Mouse (Mus musculus): ENCODE results near the gene Pcbp4. TPM values are rescaled to one million over a fixed set of nuclear protein-coding genes. Genes with fewer than 3 reads are reported as not detected.
A peak's percentile ranks its signal among the peaks of the same experiment; 100 is the strongest.

Pcbp4 gene
- 118 and 140 TPM in 2 replicates for polyA plus RNA-seq (2015; fragmentation: Nextera tagmentation; extraction: Ambion mirVana)

DNA sequence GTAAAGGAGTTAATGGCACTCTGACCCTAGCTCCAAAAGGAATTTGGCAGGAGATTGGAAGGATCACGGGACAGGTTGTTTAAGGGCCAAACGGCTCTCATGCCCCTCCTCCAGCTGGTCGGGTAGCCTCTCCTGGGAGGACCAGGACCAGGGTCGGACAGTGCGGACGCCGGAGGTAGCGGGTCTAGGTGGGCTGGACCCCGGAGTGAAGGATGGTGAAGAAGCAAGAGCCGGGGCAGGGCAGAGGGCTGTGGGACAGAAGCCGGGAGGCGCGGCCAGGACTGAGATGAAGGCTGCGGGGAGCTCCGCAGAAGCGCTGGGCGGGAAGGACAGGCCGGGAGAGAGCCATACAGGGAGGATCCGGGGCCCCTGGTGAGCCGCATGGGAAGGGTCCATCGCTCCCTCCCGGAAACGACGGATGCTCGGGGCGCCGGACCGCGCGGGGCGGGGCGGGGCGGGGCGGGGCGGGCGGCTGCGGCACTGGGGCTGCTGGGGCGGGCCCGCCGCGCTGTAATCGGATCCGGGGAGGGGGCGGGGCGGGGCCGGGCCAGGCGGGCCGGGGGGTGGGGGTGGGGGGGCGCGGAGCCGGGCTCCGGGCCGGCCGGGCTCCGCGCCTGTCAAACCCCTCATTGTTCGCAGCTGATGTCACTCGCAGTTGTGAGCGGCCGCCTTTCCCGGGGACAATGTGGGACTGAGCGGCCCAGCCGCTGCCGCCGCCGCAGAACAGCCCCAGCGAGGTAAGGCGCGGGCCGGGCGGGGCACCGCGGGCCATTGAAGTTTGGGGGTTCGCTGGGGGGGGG, at the start of gene Pcbp4:
Pcbp4 (plus strand) TSS at position 21 of the 800 bp plus-strand sequence.
- Histone ChIP-seq H3K4me2 (peak within 1 kb of the TSS; percentile 97), H3K36me3 (no peaks in the 10 kb centered on the region), H3K27me3 (no peaks in the 10 kb centered on the region), H3K4me3 (replicated peaks) (peak within 1 kb of the TSS; percentile 82), H3K9me3 (replicated peaks) (no peaks in the 10 kb centered on the region), H3K9ac (peak within 1 kb of the TSS; percentile 85), H3K27ac (peak within 1 kb of the TSS; percentile 98), H3K4me1 (peaks cover 92% of the 10 kb centered on the region)
- WGBS, result under 1% methylated on average over 43 of the region's 74 CpGs
- ATAC-seq (replicated peaks; ENCODE audit: low FRiP score), result peak; percentile 63

DNA sequence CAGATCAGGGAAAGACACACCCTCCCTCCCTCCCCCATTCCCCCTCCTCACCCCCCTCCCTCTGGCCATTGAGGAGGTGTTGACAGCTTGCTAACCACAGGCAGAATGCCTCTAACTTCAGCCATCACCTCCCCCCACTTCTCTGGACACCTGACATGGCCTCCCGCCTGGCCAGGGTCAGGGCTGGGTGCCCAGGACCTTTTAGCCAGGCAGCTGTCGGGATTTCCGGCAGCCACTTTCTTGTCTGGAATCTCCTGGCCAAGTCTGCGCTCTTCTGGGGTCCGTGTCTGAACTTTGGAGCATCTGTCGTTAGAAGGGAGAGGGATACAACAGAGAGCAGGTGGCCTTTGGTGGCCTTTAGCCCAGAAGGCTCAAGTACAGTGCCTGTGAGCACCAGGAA, 47.8 kb upstream of the Pcbp4 start:
- Histone ChIP-seq H3K4me1 (peaks cover 34% of the 10 kb centered on the region), H3K27me3 (no peaks in the 10 kb centered on the region), H3K4me3 (replicated peaks) (no peak overlapping the region), H3K9ac (no peak overlapping the region), H3K4me2 (no peak overlapping the region), H3K27ac (peak overlapping the region; percentile 1; the same call in 1 of the 2 replicates), H3K9me3 (replicated peaks) (no peaks in the 10 kb centered on the region), H3K36me3 (no peaks in the 10 kb centered on the region)
- WGBS, result 18% methylated on average over 6 of the region's 6 CpGs
- ATAC-seq (replicated peaks; ENCODE audit: low FRiP score), result peak; percentile 29; the same call in 1 of the 2 replicates

DNA sequence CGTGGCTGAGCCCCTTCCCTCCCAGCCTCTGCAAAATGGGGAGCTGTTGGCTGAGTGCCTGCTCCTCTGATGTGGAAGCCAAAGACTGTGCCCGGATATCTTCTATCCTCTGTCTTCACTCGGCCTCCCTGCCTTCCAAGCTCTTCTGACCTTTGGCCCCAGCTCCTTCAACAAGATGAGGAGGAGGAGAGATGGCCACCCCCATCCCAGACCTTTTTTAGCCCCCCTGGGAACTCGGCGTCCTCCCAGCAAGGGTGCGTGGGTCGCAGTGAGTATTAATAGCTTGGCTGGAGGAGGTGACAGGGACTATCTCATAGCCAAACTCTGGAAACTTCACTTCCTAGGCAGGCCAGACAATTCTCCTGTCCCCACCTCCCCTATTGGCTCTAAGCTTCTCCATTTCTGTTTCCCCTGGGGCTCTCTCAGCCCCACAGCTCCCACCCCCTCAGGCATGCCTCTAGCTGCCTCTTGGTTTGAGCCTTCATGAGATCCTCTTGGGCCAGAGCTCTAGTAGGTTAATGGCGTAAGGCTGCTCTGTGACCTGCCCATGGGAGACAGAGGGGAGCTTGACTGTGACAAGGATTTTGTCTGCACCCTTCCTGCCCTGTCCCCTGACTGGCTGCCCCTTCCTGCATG, 46.5 kb upstream of the Pcbp4 start:
- no peaks in the 10 kb centered on the region for H3K36me3 ChIP-seq
- peak overlapping the region; percentile 24; the same call in 1 of the 2 replicates for H3K27ac ChIP-seq
- no peak overlapping the region for H3K9ac ChIP-seq
- peaks cover 43% of the 10 kb centered on the region for H3K4me1 ChIP-seq
- peak; percentile 7; the same call in 1 of the 2 replicates for ATAC-seq (replicated peaks; ENCODE audit: low FRiP score)
- no peaks in the 10 kb centered on the region for H3K9me3 ChIP-seq (replicated peaks)
- no peak overlapping the region for H3K4me3 ChIP-seq (replicated peaks)
- no peak overlapping the region for H3K4me2 ChIP-seq
- WGBS, result 25% methylated on average over 8 of the region's 8 CpGs
- no peaks in the 10 kb centered on the region for H3K27me3 ChIP-seq

DNA sequence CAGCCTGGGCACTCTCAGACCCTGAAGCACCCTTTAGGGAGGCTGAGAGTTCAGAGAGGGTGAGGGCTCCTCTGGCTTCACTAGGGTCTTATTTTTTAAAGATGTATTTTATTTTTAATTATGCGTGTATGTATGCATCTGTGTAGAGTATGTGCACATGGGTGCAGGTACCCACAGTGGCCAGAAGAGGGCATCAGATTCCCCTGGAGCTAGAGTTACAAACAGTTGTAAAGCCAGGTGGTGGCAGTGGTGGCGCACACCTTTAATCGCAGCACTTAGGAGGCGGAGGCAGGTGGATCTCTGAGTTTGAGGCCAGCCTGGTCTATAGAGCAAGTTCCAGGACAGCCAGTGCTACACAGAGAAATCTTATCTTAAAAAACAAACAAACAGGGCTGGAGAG, 44.0 kb upstream of the Pcbp4 start:
- no peak overlapping the region for H3K4me3 ChIP-seq (replicated peaks)
- ATAC-seq (replicated peaks; ENCODE audit: low FRiP score), result no peak
- H3K9me3 ChIP-seq (replicated peaks), result no peaks in the 10 kb centered on the region
- WGBS, result 97% methylated on average over 4 of the region's 4 CpGs
- no peaks in the 10 kb centered on the region for H3K27me3 ChIP-seq
- H3K27ac ChIP-seq, result no peak overlapping the region
- no peak overlapping the region for H3K9ac ChIP-seq
- H3K4me1 ChIP-seq, result peaks cover 53% of the 10 kb centered on the region
- H3K4me2 ChIP-seq, result no peak overlapping the region
- H3K36me3 ChIP-seq, result no peaks in the 10 kb centered on the region

DNA sequence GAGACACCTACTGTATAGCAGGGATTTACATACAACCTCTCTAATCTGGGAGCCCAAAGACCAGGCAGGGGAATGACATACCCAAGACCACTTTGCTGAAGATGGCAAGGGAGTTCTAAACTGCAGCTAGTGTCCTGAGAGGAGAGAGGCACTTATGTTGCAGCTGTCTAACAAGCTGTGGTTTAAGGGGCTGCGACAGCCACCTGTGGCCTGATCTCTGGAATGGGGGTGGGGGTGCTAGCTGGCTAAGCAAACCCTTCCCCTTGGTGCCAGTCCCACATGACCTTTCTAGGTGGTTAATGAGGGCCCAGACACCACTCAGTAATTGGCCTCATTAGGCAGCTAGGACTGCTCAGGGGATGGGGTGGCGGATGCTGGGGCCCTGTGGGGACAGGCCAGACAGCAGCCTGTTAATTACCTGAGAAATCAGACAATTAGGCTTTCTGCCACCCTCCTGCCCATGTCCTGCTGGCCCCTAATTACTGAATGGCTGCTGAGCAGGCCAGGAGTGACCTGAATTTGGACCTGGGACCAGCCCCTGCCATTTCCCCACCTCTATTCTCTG, 42.9 kb upstream of the Pcbp4 start:
- no peak overlapping the region for H3K4me3 ChIP-seq (replicated peaks)
- H3K36me3 ChIP-seq, result no peaks in the 10 kb centered on the region
- H3K9me3 ChIP-seq (replicated peaks), result no peaks in the 10 kb centered on the region
- H3K4me1 ChIP-seq, result peaks cover 44% of the 10 kb centered on the region
- 84% methylated on average over 2 of the region's 2 CpGs for WGBS
- no peak for ATAC-seq (replicated peaks; ENCODE audit: low FRiP score)
- no peaks in the 10 kb centered on the region for H3K27me3 ChIP-seq
- H3K4me2 ChIP-seq, result no peak overlapping the region
- no peak overlapping the region for H3K27ac ChIP-seq
- no peak overlapping the region for H3K9ac ChIP-seq

DNA sequence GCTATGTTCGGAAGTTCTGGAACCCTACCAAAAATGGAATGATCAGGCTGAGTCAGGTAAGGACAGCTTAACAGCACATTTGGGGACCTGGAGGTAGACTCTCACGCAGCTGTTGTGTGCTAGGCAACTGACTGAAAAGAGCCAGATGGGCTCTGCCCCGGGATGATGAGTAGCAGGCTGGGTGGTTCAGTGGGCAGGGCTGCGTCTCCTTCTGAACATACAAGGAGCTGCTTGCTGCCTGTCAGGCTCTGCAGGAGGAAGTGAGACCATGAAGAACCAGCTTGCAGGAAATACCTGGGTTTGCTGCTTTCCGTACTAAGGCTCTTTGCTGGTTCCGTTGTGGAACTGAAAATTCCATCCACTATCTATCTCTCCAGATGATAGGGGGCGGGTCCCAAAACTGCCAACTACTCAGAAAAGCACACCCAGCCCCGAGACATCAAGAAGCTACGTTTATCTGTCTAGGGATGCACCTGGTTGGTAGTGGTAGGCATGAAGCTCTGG, 41.9 kb upstream of the Pcbp4 start:
- no peak overlapping the region for H3K27ac ChIP-seq
- no peak overlapping the region for H3K4me2 ChIP-seq
- no peaks in the 10 kb centered on the region for H3K36me3 ChIP-seq
- peaks cover 35% of the 10 kb centered on the region for H3K4me1 ChIP-seq
- H3K9ac ChIP-seq, result no peak overlapping the region
- 64% methylated on average over 9 of the region's 9 CpGs for WGBS
- no peaks in the 10 kb centered on the region for H3K27me3 ChIP-seq
- H3K4me3 ChIP-seq (replicated peaks), result no peak overlapping the region
- ATAC-seq (replicated peaks; ENCODE audit: low FRiP score), result no peak
- H3K9me3 ChIP-seq (replicated peaks), result no peaks in the 10 kb centered on the region

DNA sequence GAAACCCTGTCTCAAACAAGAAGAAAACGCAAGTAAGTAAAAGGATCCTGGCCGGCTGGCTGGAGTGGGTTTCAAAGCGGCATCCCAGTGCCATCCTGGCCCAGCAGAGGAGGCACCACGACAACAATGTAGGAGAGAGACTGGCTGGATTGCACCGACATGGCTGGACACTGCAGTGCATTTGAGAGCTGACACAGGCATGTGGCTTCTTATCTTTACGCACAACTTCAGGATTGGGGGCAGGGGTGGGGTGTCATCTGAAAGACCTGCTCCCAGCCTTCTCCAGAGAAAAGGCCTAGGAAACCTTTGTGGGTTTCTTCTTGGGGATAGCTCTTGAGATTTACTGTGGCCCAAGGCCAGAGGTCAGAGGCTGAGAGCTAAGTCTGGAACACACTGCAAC, 41.4 kb upstream of the Pcbp4 start:
- Histone ChIP-seq H3K4me1 (peaks cover 29% of the 10 kb centered on the region), H3K4me3 (replicated peaks) (no peak overlapping the region), H3K36me3 (no peaks in the 10 kb centered on the region), H3K27ac (no peak overlapping the region), H3K9ac (no peak overlapping the region), H3K27me3 (no peaks in the 10 kb centered on the region), H3K4me2 (no peak overlapping the region), H3K9me3 (replicated peaks) (no peaks in the 10 kb centered on the region)
- 47% methylated on average over 6 of the region's 6 CpGs for WGBS
- ATAC-seq (replicated peaks; ENCODE audit: low FRiP score), result peak; percentile 47; the same call in 1 of the 2 replicates

DNA sequence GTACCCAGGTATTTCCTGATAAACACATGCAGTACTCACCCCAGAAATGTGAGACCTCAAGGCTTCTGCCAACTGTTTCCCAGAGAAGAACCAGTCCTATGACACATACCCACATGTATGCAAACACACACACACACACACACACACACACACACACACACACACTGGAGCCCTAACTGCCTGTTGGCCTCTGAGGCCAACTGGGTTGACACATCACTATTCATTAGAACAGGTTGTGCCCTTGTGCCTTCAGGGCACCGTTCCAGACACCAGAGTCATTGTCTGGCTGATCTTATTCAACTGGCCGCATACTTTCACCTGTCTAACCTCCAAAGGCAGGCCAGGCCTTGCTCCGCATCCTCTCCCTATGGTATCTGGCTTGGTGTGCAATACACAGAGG, 40.9 kb upstream of the Pcbp4 start:
- H3K36me3 ChIP-seq, result no peaks in the 10 kb centered on the region
- no peak overlapping the region for H3K9ac ChIP-seq
- no peaks in the 10 kb centered on the region for H3K27me3 ChIP-seq
- no peak overlapping the region for H3K4me2 ChIP-seq
- WGBS, result 50% methylated on average over 3 of the region's 3 CpGs
- no peak for ATAC-seq (replicated peaks; ENCODE audit: low FRiP score)
- H3K27ac ChIP-seq, result no peak overlapping the region
- no peaks in the 10 kb centered on the region for H3K9me3 ChIP-seq (replicated peaks)
- no peak overlapping the region for H3K4me3 ChIP-seq (replicated peaks)
- peaks cover 28% of the 10 kb centered on the region for H3K4me1 ChIP-seq

DNA sequence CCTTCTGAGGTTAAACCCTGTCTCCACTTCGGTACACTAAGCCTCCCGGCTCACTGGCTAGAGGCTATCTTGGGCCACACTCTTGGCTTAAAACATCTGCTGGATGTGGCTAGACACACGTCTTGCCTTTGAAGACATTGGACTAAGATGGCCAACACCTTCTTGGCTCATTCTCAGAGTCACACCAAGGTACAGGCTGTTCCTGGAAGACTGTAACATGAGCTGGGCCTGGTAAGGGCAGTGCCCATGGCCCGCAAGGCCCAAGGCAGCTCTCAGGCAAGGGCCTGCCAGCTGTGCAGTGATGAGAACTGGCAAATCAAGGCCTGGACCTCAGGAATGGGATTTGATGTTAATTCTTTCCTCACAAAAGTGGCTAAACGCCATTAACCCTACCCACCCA, 39.5 kb upstream of the Pcbp4 start:
- 68% methylated on average over 5 of the region's 5 CpGs for WGBS
- no peaks in the 10 kb centered on the region for H3K9me3 ChIP-seq (replicated peaks)
- no peak overlapping the region for H3K27ac ChIP-seq
- ATAC-seq (replicated peaks; ENCODE audit: low FRiP score), result no peak
- no peaks in the 10 kb centered on the region for H3K27me3 ChIP-seq
- no peaks in the 10 kb centered on the region for H3K36me3 ChIP-seq
- H3K9ac ChIP-seq, result no peak overlapping the region
- no peak overlapping the region for H3K4me2 ChIP-seq
- peaks cover 42% of the 10 kb centered on the region for H3K4me1 ChIP-seq
- H3K4me3 ChIP-seq (replicated peaks), result no peak overlapping the region

DNA sequence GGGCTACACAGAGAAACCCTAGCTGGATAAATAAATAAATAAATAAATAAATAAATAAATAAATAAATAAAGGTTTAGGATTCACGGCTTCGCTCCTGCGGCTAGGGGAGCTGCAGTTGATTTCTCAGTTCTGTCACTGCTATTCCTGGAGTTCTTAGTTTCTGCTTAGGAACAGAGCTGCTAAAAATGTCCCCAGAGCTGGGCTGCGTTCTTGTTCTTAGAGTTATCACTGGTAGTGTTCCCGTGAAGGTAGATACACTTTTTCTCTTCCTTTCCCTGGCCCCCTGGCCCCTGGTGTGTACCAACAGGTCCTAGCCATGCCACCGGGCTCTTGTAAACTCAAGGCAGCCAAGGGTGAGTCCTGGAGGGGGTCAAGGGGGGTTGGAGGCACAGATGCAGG, 36.3 kb upstream of the Pcbp4 start:
- no peaks in the 10 kb centered on the region for H3K27me3 ChIP-seq
- WGBS, result 83% methylated on average over 6 of the region's 6 CpGs
- ATAC-seq (replicated peaks; ENCODE audit: low FRiP score), result no peak
- no peak overlapping the region for H3K4me2 ChIP-seq
- no peak overlapping the region for H3K9ac ChIP-seq
- no peaks in the 10 kb centered on the region for H3K36me3 ChIP-seq
- peaks cover 60% of the 10 kb centered on the region for H3K4me1 ChIP-seq
- H3K27ac ChIP-seq, result no peak overlapping the region
- H3K9me3 ChIP-seq (replicated peaks), result no peaks in the 10 kb centered on the region
- no peak overlapping the region for H3K4me3 ChIP-seq (replicated peaks)

DNA sequence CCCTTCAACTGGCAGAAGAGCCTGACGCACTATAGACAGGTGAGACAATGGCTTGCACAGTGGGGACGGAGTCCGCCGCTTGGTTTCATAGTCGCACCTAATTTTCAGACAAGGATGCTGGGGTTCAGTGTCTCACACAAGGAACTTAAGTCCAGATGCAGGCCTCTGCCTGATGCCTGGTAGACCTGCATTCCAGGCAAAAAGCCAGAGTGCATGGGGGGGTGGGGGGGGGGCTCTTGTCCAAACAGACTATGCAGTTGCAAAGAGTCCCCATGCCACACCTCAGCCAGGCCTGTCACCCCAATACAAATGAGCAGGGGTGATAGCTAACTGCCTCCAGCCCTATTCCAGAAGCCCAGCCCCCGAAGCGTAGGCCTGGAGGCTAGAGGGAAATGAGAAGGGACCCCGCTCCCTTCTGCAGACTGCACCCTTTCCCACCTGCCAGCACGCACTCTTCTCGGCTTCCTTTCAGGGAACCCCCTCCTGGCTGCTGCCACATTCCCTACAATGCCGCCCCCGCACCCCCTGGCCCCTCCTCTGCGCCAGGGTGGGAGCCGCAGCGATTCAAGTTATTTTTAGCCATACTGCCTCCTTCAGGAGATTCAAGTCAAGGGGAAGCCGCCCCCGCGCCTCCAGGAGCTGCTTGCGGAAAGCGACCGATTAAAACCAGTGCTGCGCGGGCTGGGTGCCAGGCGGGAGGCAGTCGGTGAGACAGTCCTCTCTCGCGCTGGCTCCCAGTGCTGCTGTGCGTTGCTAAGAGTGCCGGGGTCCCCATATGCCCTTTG, 35.1 kb upstream of the Pcbp4 start:
- H3K27me3 ChIP-seq, result no peaks in the 10 kb centered on the region
- no peaks in the 10 kb centered on the region for H3K9me3 ChIP-seq (replicated peaks)
- H3K27ac ChIP-seq, result peak overlapping the region; percentile 50; the same call in 1 of the 2 replicates
- H3K4me2 ChIP-seq, result peak overlapping the region; percentile 70
- 16% methylated on average over 29 of the region's 29 CpGs for WGBS
- H3K4me3 ChIP-seq (replicated peaks), result peak overlapping the region; percentile 32
- peak overlapping the region; percentile 34 for H3K9ac ChIP-seq
- H3K4me1 ChIP-seq, result peaks cover 56% of the 10 kb centered on the region
- no peaks in the 10 kb centered on the region for H3K36me3 ChIP-seq
- peak; percentile 35 for ATAC-seq (replicated peaks; ENCODE audit: low FRiP score)
